Mouse (Mus musculus) stomach, postnatal 0 days (tissue): ENCODE data around the gene Eef1akmt4. TPM values are rescaled to one million over a fixed set of nuclear protein-coding genes. Genes with fewer than 3 reads are reported as not detected.

Source experiments
- ATAC-seq: fragments of 200-750 bp; cut with Nextera tagmentation; 2 replicates; pipeline ENCODE4 v1.8.0; 2017; ENCODE audit not compliant: low FRiP score, low TSS enrichment
- DNase-seq: peaks from one replicate; pipeline ENCODE4 v3.0.0-alpha.2; 2016; ENCODE audit warnings: low spot score
- H3K27ac ChIP-seq: fragments of 300-500 bp; sonication (generic); replicated peaks from 2 replicates; pipeline ENCODE4 v1.5.1; 2014; ENCODE audit warnings: mild to moderate bottlenecking, control low read depth
- H3K27me3 ChIP-seq: fragments of 300-500 bp; sonication (generic); 2 replicates; pipeline ENCODE4 v1.6.1; 2014; ENCODE audit warnings: low read length; ENCODE audit not compliant: control insufficient read depth, insufficient read depth
- H3K36me3 ChIP-seq: fragments of 300-500 bp; sonication (generic); 2 replicates; pipeline ENCODE4 v1.6.1; 2014; ENCODE audit warnings: low read length, mixed read lengths; ENCODE audit not compliant: control insufficient read depth, insufficient read depth
- H3K4me1 ChIP-seq: fragments of 300-500 bp; sonication (generic); replicated peaks from 2 replicates; pipeline ENCODE4 v1.6.1; 2014; ENCODE audit warnings: antibody characterized with exemption; ENCODE audit not compliant: control insufficient read depth, insufficient read depth
- H3K4me2 ChIP-seq: fragments of 300-500 bp; sonication (generic); replicated peaks from 2 replicates; pipeline ENCODE4 v1.6.1; 2014; ENCODE audit warnings: low read depth, mild to moderate bottlenecking, control low read depth, moderate library complexity
- H3K4me3 ChIP-seq: fragments of 300-500 bp; sonication (generic); 2 replicates; pipeline ENCODE4 v1.5.1; 2014; ENCODE audit warnings: low read depth, low read length, control low read depth
- H3K9ac ChIP-seq: fragments of 300-500 bp; sonication (generic); 2 replicates; pipeline ENCODE4 v1.6.1; 2014; ENCODE audit warnings: mild to moderate bottlenecking, low read length, control low read depth, mixed read lengths
- H3K9me3 ChIP-seq: fragments of 300-500 bp; sonication (generic); 2 replicates; pipeline ENCODE4 v1.6.1; 2016; ENCODE audit warnings: low read length; ENCODE audit not compliant: control insufficient read depth
- CTCF ChIP-seq: IDR thresholded peaks from 2 replicates; pipeline ENCODE4 v1.5.1; 2016; ENCODE audit warnings: antibody characterized with exemption, low read depth, mild to moderate bottlenecking, moderate library complexity
- EP300 ChIP-seq: optimal IDR thresholded peaks from 2 replicates; pipeline ENCODE3; 2016; ENCODE audit warnings: antibody characterized with exemption
- WGBS: fragments of 180-500 bp; shearing (Covaris S2); extraction: QIAGEN DNeasy Blood & Tissue Kit; methylation state at CpG from one replicate; pipeline ENCODE4 v1.1.7; 2014; 5-methylcytosine and 5-hydroxymethylcytosine counted together
- polyA plus RNA-seq: library from polyadenylated mRNA; unstranded; fragments of >200 nt; fragmentation: Nextera tagmentation; extraction: Ambion mirVana; gene quantifications from 2 replicates; pipeline ENCODE4 v1.2.1, GENCODE M21; 2015

The Eef1akmt4 gene
- polyA plus RNA-seq, 1 experiment from 2014 or later, result 21.4 TPM

GRCm38 (mm10) chr16:20621191-20621990, 10.0 kb downstream of the Eef1akmt4 start, which contains the start of gene Camk2n2:
Gene Camk2n2 (minus strand): TSS chr16:20621287.
- Histone ChIP-seq H3K9me3 (no peaks in the 10 kb centered on the region), H3K9ac (peak within 1 kb of the TSS; percentile 38), H3K27me3 (no peaks in the 10 kb centered on the region), H3K4me1 (peaks cover 6% of the 10 kb centered on the region), H3K4me2 (peak within 1 kb of the TSS; percentile 100), H3K4me3 (peak within 1 kb of the TSS; percentile 63), H3K36me3 (no peaks in the 10 kb centered on the region), H3K27ac (no peak within 1 kb of the TSS)
- DNase-seq, result peak; percentile 77
- no peak for TF ChIP-seq EP300
- TF ChIP-seq CTCF, result no peak
- peak; percentile 67 for ATAC-seq
- WGBS, result 2% methylated on average over 34 of the region's 92 CpGs

GRCm38 (mm10) chr16:20621991-20622685, 10.7 kb downstream of the Eef1akmt4 start:
- WGBS, result under 1% methylated on average over 36 of the region's 37 CpGs
- Histone ChIP-seq H3K9ac (peak overlapping the region; percentile 38), H3K27ac (no peak overlapping the region), H3K4me3 (peak overlapping the region; percentile 63), H3K4me2 (peak overlapping the region; percentile 100), H3K36me3 (no peaks in the 10 kb centered on the region), H3K4me1 (peaks cover 6% of the 10 kb centered on the region), H3K27me3 (no peaks in the 10 kb centered on the region), H3K9me3 (no peaks in the 10 kb centered on the region)
- DNase-seq, result peak; percentile 67
- TF ChIP-seq EP300 (no peak), CTCF (no peak)
- peak; percentile 64 for ATAC-seq

DNA sequence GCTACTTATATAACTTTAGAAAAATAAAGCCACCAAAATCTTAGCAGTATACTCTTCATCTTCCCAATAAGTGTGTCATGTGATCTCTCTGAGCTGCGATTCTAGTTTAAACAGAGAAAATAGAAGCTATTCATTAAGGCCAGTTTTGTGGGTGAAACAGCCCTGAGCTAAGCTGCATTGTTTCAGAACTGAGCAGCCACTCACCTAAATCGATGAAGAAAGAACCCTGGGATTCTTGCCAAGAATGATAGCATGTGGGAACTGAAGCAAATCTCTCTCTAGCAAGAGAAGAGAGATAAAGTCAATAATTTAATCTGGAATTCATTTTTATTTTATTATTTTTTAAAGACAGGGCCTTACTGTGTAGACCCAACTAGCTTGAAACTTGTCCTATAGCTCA, 11.8 kb downstream of the Eef1akmt4 start:
- no peak overlapping the region for H3K27ac ChIP-seq
- peaks cover 6% of the 10 kb centered on the region for H3K4me1 ChIP-seq
- no peaks in the 10 kb centered on the region for H3K9me3 ChIP-seq
- no peaks in the 10 kb centered on the region for H3K36me3 ChIP-seq
- H3K9ac ChIP-seq, result no peak overlapping the region
- no peak overlapping the region for H3K4me2 ChIP-seq
- 22% methylated on average over 2 of the region's 2 CpGs for WGBS
- TF ChIP-seq EP300, result no peak
- H3K4me3 ChIP-seq, result no peak overlapping the region
- DNase-seq, result no peak
- ATAC-seq, result no peak
- no peaks in the 10 kb centered on the region for H3K27me3 ChIP-seq

- no peak overlapping the region for H3K9ac ChIP-seq
- H3K4me2 ChIP-seq, result no peak overlapping the region
- H3K4me3 ChIP-seq, result no peak overlapping the region
- H3K9me3 ChIP-seq, result no peaks in the 10 kb centered on the region
- H3K27ac ChIP-seq, result no peak overlapping the region
- no peak for DNase-seq
- H3K36me3 ChIP-seq, result no peaks in the 10 kb centered on the region
- WGBS, result 59% methylated on average over 11 of the region's 11 CpGs
- TF ChIP-seq CTCF (no peak), EP300 (no peak)
- H3K4me1 ChIP-seq, result no peaks in the 10 kb centered on the region
- H3K27me3 ChIP-seq, result no peaks in the 10 kb centered on the region
- ATAC-seq, result no peak
Observed at GRCm38 (mm10) chr16:20628871-20629391, 17.5 kb downstream of the Eef1akmt4 start.

DNA sequence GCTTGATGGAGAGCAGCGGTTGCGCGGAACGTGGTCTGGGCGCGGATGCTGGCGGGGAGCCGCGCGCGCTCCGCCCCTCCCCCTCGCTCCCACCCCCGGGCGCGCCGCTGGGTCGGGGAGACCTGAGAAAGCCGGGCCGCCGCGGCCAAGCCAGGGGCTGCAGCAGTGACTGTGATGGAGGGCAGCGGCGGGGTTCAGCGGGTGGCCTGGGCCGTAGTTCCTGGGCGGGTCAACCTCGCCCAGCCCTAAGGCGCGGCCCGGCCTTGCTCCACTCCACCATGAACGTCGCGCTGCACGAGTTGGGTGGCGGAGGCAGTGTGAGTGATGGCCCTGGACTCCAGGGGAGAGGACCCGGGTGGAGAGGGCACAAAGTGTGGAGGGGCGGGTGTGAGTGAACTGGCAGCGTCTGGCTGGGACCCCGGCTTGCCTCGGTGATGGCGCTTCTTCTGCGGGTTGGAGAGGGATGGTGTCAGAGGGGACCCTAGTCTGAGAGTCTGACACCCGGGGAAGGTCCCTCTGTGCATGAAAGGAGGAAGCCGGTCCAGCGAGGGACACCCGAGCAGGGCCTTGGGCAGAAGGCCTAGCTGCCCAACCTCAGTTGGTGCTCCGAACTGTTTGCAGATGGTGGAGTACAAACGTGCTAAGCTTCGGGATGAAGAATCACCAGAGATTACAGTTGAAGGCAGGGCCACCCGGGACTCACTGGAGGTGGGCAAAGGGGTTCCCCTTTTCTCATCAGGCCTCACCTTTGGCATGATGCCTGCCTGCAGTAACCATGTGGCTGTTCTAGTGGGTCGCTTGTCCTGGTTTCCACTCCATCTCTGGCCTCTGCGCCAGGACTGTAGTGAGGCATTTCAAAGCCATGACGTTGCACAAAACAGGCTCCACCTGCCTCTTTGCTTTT, 18.6 kb downstream of the Eef1akmt4 start, which contains the start of gene Ece2:
Gene Ece2 (plus strand): TSS at position 98 of the 904 bp plus-strand sequence.
- H3K4me1 ChIP-seq, result no peaks in the 10 kb centered on the region
- no peak for TF ChIP-seq EP300
- TF ChIP-seq CTCF, result no peak
- ATAC-seq, result peak; percentile 60; the same call in 1 of the 2 replicates

More for the DNA sequence above, 18.6 kb downstream of the Eef1akmt4 start, which contains the start of gene Ece2:
- peak; percentile 41 for DNase-seq
- H3K9ac ChIP-seq, result peak within 1 kb of the TSS; percentile 48; the same call in 1 of the 2 replicates
- no peak within 1 kb of the TSS for H3K27ac ChIP-seq
- 7% methylated on average over 49 of the region's 54 CpGs for WGBS
- no peaks in the 10 kb centered on the region for H3K36me3 ChIP-seq
- no peaks in the 10 kb centered on the region for H3K27me3 ChIP-seq
- peak within 1 kb of the TSS; percentile 39 for H3K4me3 ChIP-seq
- peak within 1 kb of the TSS; percentile 73 for H3K4me2 ChIP-seq
- no peaks in the 10 kb centered on the region for H3K9me3 ChIP-seq
